Mouse (Mus musculus) CD4-positive, CD25-positive, alpha-beta regulatory T cell, adult 2 months (primary cell): ENCODE measurements at regions not wholly inside any gene's neighbourhood (a gene's known extent, or its start where the extent isn't known, plus 50 kb on each side); places are given as distances from the start of the nearest gene placed in this dataset.

Experiments used
- DNase-seq: peaks from one replicate; pipeline ENCODE4 v3.0.0-alpha.2; 2012; ENCODE audit warnings: low read depth, low spot score

DNA sequence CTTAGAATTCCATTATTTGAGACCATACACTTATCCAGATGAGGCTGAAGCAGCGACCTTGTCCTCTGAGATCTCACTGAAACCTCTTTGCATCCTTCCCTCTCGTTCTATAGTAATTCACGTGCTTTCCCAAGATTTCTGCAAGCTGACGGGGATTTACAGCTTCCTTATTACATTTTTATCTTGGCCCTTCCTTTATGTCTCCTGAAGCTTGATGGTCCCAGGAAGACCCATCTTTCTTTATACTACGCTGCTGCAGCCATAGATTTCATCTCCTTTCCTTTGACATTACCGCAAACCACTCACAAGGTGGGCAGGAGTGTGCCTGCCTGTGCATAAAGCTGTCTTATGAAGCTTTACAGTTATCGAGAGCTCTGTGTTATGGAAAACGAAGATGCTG lies 63.3 kb upstream of the Rbms3 start:
- no peak for DNase-seq

DNA sequence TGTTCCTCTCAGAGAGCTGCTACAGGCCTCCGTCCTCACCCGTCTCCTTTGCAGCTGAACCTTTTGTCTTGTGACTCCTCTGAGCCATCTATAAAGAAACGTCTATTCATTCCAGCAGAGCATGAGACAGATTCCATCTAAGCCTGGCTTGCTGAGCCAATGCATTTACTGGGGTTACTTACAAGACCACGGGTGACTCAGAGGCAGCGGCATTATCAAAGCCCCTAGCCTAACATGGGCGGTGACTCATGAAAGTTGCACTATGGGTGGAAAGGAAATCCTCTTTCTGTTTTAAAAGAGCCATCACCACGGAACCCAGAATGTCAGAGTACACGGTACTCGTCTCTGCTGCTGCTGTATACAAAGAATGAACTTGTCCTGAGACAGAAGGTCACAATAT lies 62.8 kb upstream of the Rbms3 start:
- DNase-seq: no peak

DNA sequence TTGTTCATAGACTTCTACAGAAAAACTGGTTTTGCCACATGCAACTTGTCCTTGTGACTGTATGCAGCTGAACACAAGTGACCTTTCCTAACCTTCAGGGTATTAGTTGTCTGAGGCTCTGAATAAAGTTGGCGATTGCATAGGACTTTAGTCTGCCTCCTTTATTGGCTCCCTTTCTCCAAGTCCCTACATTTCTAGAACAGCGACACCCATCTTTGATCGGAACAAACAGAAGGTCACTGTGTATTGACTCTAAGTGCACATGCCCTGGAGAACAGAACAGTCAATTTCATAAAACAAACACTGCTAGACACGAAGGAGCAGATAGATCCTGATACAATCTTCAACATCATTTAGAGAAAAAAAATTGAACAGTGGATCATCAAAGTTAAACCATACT lies 60.2 kb upstream of the Rbms3 start:
- DNase-seq: no peak
